Mouse (Mus musculus): ENCODE measurements around the gene Otud7a. TPM values are rescaled to one million over a fixed set of nuclear protein-coding genes. Genes with fewer than 3 reads are reported as not detected.

The Otud7a gene
- total and polyA plus RNA-seq, 3 experiments, result not detected

- no peak overlapping the region for H3K9ac ChIP-seq (ENCODE audit: control insufficient read depth, low read depth, low read length, poor library complexity, severe bottlenecking)
- no peaks in the 10 kb centered on the region for H3K36me3 ChIP-seq (ENCODE audit: control insufficient read depth in 1 of 2, insufficient read depth in 2 of 2, low read length in 2 of 2)
- H3K4me3 ChIP-seq (ENCODE audit: control insufficient read depth in 1 of 2, insufficient read depth in 1 of 2, low read depth in 2 of 2, low read length in 2 of 2), result no peak overlapping the region
- no peaks in the 10 kb centered on the region for H3K27me3 ChIP-seq (ENCODE audit: control insufficient read depth in 1 of 2, insufficient read depth in 2 of 2, low read length in 2 of 2)
- no peaks in the 10 kb centered on the region for H3K9me3 ChIP-seq (replicated peaks; ENCODE audit: insufficient read depth, low read length)
- H3K79me2 ChIP-seq (ENCODE audit: control insufficient read depth, insufficient read depth, low read length, poor library complexity), result no peaks in the 10 kb centered on the region
- H3K27ac ChIP-seq (ENCODE audit: control insufficient read depth, low read depth, low read length), result no peak overlapping the region
- no peak for DNase-seq (ENCODE audit: low read depth, low spot score)
- no peak for TF ChIP-seq TCF12 (IDR thresholded peaks at IDR 0.05; ENCODE audit: low read depth, low read length)
- no peak for TF ChIP-seq CHD1 (IDR thresholded peaks at IDR 0.05; ENCODE audit: low read depth, low read length)
- no peaks in the 10 kb centered on the region for H3K4me1 ChIP-seq (ENCODE audit: control insufficient read depth in 1 of 2, insufficient read depth in 2 of 2, low read length in 2 of 2)
Observed at GRCm38 (mm10) chr7:63647136-63647535, 202.6 kb downstream of the Otud7a start.

- DNase-seq (ENCODE audit: low read depth, low spot score), result no peak
- no peaks in the 10 kb centered on the region for H3K4me1 ChIP-seq (ENCODE audit: control insufficient read depth in 1 of 2, insufficient read depth in 2 of 2, low read length in 2 of 2)
- no peak overlapping the region for H3K27ac ChIP-seq (ENCODE audit: control insufficient read depth, low read depth, low read length)
- no peaks in the 10 kb centered on the region for H3K9me3 ChIP-seq (replicated peaks; ENCODE audit: insufficient read depth, low read length)
- no peaks in the 10 kb centered on the region for H3K27me3 ChIP-seq (ENCODE audit: control insufficient read depth in 1 of 2, insufficient read depth in 2 of 2, low read length in 2 of 2)
- H3K79me2 ChIP-seq (ENCODE audit: control insufficient read depth, insufficient read depth, low read length, poor library complexity), result no peaks in the 10 kb centered on the region
- no peak overlapping the region for H3K9ac ChIP-seq (ENCODE audit: control insufficient read depth, low read depth, low read length, poor library complexity, severe bottlenecking)
- TF ChIP-seq ZC3H11A (IDR thresholded peaks at IDR 0.05; ENCODE audit: low read depth, low read length), result no peak
- no peak for TF ChIP-seq MAX (IDR thresholded peaks at IDR 0.05; ENCODE audit: low read length)
- no peak for TF ChIP-seq BHLHE40 (IDR thresholded peaks at IDR 0.05; ENCODE audit: borderline replicate concordance, low read depth, low read length)
- no peak for TF ChIP-seq ZNF384 (IDR thresholded peaks at IDR 0.05; ENCODE audit: low read depth, low read length)
- no peak for TF ChIP-seq MAFK (IDR thresholded peaks at IDR 0.05; ENCODE audit: borderline replicate concordance, low read depth, low read length)
- TF ChIP-seq CHD2 (IDR thresholded peaks at IDR 0.05; ENCODE audit: low read length), result no peak
- no peak for TF ChIP-seq NELFE (IDR thresholded peaks at IDR 0.05; ENCODE audit: low read depth, low read length)
- H3K36me3 ChIP-seq (ENCODE audit: control insufficient read depth in 1 of 2, insufficient read depth in 2 of 2, low read length in 2 of 2), result no peaks in the 10 kb centered on the region
- H3K4me3 ChIP-seq (ENCODE audit: control insufficient read depth in 1 of 2, insufficient read depth in 1 of 2, low read depth in 2 of 2, low read length in 2 of 2), result no peak overlapping the region
Observed at GRCm38 (mm10) chr7:63660261-63660660, 215.7 kb downstream of the Otud7a start.

- Histone ChIP-seq H3K9me3 (replicated peaks; ENCODE audit: insufficient read depth, low read length) (no peaks in the 10 kb centered on the region), H3K27me3 (ENCODE audit: control insufficient read depth in 1 of 2, insufficient read depth in 2 of 2, low read length in 2 of 2) (no peaks in the 10 kb centered on the region), H3K27ac (ENCODE audit: control insufficient read depth, low read depth, low read length) (no peak overlapping the region), H3K79me2 (ENCODE audit: control insufficient read depth, insufficient read depth, low read length, poor library complexity) (no peaks in the 10 kb centered on the region), H3K36me3 (ENCODE audit: control insufficient read depth in 1 of 2, insufficient read depth in 2 of 2, low read length in 2 of 2) (no peaks in the 10 kb centered on the region), H3K9ac (ENCODE audit: control insufficient read depth, low read depth, low read length, poor library complexity, severe bottlenecking) (no peak overlapping the region), H3K4me1 (ENCODE audit: control insufficient read depth in 1 of 2, insufficient read depth in 2 of 2, low read length in 2 of 2) (no peaks in the 10 kb centered on the region), H3K4me3 (ENCODE audit: control insufficient read depth in 1 of 2, insufficient read depth in 1 of 2, low read depth in 2 of 2, low read length in 2 of 2) (no peak overlapping the region)
- no peak for DNase-seq (ENCODE audit: low read depth, low spot score)
- TF ChIP-seq JUND (IDR thresholded peaks at IDR 0.05; ENCODE audit: low read depth, low read length) (no peak), ZKSCAN1 (IDR thresholded peaks at IDR 0.05; ENCODE audit: low read depth, low read length) (no peak), USF2 (IDR thresholded peaks at IDR 0.05; ENCODE audit: borderline replicate concordance in 1 of 2, insufficient read depth in 1 of 2, low read depth in 1 of 2, low read length in 2 of 2) (no peak), SMC3 (IDR thresholded peaks at IDR 0.05; ENCODE audit: low read depth, low read length) (no peak), CTCF (IDR thresholded peaks at IDR 0.05 in 2 of 3, conservative IDR thresholded peaks at IDR 0.05 in 1 of 3; ENCODE audit: control insufficient read depth in 1 of 3, insufficient read depth in 1 of 3, low read depth in 2 of 3, low read length in 3 of 3, poor library complexity in 1 of 3, severe bottlenecking in 1 of 3) (no peak), GATA1 (IDR thresholded peaks at IDR 0.05; ENCODE audit: low read depth, low read length) (no peak), ETS1 (IDR thresholded peaks at IDR 0.05; ENCODE audit: low read depth, low read length) (no peak), USF1 (IDR thresholded peaks at IDR 0.05; ENCODE audit: low read depth, low read length) (no peak), MAZ (IDR thresholded peaks at IDR 0.05; ENCODE audit: low read depth, low read length) (no peak), KAT2A (conservative IDR thresholded peaks at IDR 0.05; ENCODE audit: low read depth, low read length) (no peak), MAX (IDR thresholded peaks at IDR 0.05; ENCODE audit: low read length) (no peak), ZMIZ1 (IDR thresholded peaks at IDR 0.05; ENCODE audit: low read depth, low read length) (no peak), RAD21 (IDR thresholded peaks at IDR 0.05; ENCODE audit: low read depth, low read length) (no peak), RCOR1 (IDR thresholded peaks at IDR 0.05; ENCODE audit: low read depth, low read length) (no peak), MYC (IDR thresholded peaks at IDR 0.05; ENCODE audit: low read depth, low read length) (no peak), ZC3H11A (IDR thresholded peaks at IDR 0.05; ENCODE audit: low read depth, low read length) (no peak)
Observed at GRCm38 (mm10) chr7:63662757-63663156, 218.2 kb downstream of the Otud7a start.
